Mouse (Mus musculus) MEL (cell line): ENCODE measurements around the gene Atoh8.

Source experiments
- CTCF ChIP-seq, 3 experiments: IDR thresholded peaks in 2 of 3; conservative IDR thresholded peaks in 1 of 3; 2 replicates each; pipeline ENCODE4 v1.5.1; 2011 to 2012; ENCODE audit warnings: low read length in 3 of 3, low read depth in 2 of 3, mild to moderate bottlenecking in 2 of 3, improper control_type of control experiment in 1 of 3, inconsistent platforms in 1 of 3, mixed read lengths in 1 of 3, moderate library complexity in 1 of 3; ENCODE audit not compliant: control insufficient read depth in 1 of 3, insufficient read depth in 1 of 3, poor library complexity in 1 of 3, severe bottlenecking in 1 of 3
- EP300 ChIP-seq, 2 experiments: IDR thresholded peaks; 2 replicates each; pipeline ENCODE4 v1.6.1; 2011; ENCODE audit warnings: improper control_type of control experiment in 2 of 2, low read length in 2 of 2, low read depth in 1 of 2, mild to moderate bottlenecking in 1 of 2
- HCFC1 ChIP-seq: IDR thresholded peaks from 2 replicates; pipeline ENCODE4 v1.6.1; 2012; ENCODE audit warnings: low read depth, mild to moderate bottlenecking, inconsistent platforms, low read length, improper control_type of control experiment, moderate library complexity
- MAZ ChIP-seq: IDR thresholded peaks from 2 replicates; pipeline ENCODE4 v1.6.1; 2012; ENCODE audit warnings: low read depth, mild to moderate bottlenecking, inconsistent platforms, low read length, improper control_type of control experiment
- MYC ChIP-seq: IDR thresholded peaks from 2 replicates; pipeline ENCODE4 v1.6.1; 2011; ENCODE audit warnings: low read depth, mild to moderate bottlenecking, low read length, improper control_type of control experiment, moderate library complexity
- POLR2A ChIP-seq, 2 experiments: IDR thresholded peaks; 2 replicates each; pipeline ENCODE4 v1.6.1; 2011 to 2012; ENCODE audit warnings: low read length in 2 of 2, mild to moderate bottlenecking in 2 of 2, control low read depth in 1 of 2, improper control_type of control experiment in 1 of 2, low read depth in 1 of 2, moderate library complexity in 1 of 2; ENCODE audit not compliant: control insufficient read depth in 1 of 2, insufficient read depth in 1 of 2, poor library complexity in 1 of 2
- POLR2AphosphoS2 ChIP-seq: IDR thresholded peaks from 2 replicates; pipeline ENCODE4 v1.6.1; 2011; ENCODE audit warnings: low read length, improper control_type of control experiment
- RAD21 ChIP-seq: IDR thresholded peaks from 2 replicates; pipeline ENCODE4 v1.6.1; 2011; ENCODE audit warnings: mild to moderate bottlenecking, low read depth, low read length, improper control_type of control experiment
- SIN3A ChIP-seq: IDR thresholded peaks from 2 replicates; pipeline ENCODE4 v1.6.1; 2012; ENCODE audit warnings: low read length, improper control_type of control experiment, inconsistent platforms
- SMC3 ChIP-seq: IDR thresholded peaks from 2 replicates; pipeline ENCODE4 v1.6.1; 2011; ENCODE audit warnings: low read depth, low read length, improper control_type of control experiment
- TAL1 ChIP-seq: IDR thresholded peaks from 2 replicates; pipeline ENCODE4 v1.6.1; 2012; ENCODE audit warnings: mild to moderate bottlenecking, inconsistent platforms, low read length, moderate library complexity, mixed read lengths
- UBTF ChIP-seq: IDR thresholded peaks from 2 replicates; pipeline ENCODE4 v1.6.1; 2012; ENCODE audit warnings: low read depth, mild to moderate bottlenecking, inconsistent platforms, low read length, improper control_type of control experiment, moderate library complexity, borderline replicate concordance; ENCODE audit not compliant: insufficient read depth
- ZNF384 ChIP-seq: IDR thresholded peaks from 2 replicates; pipeline ENCODE4 v1.6.1; 2012; ENCODE audit warnings: low read depth, mild to moderate bottlenecking, inconsistent platforms, low read length, improper control_type of control experiment

- no peak for TF ChIP-seq UBTF
- TF ChIP-seq CTCF (IDR thresholded peaks at IDR 0.05 in 2 of 3, conservative IDR thresholded peaks at IDR 0.05 in 1 of 3; ENCODE audit: control insufficient read depth in 1 of 3, insufficient read depth in 1 of 3, low read depth in 2 of 3, low read length in 3 of 3, poor library complexity in 1 of 3, severe bottlenecking in 1 of 3), result no peak
- TF ChIP-seq TAL1, result no peak
- TF ChIP-seq MYC, result no peak
- no peak for TF ChIP-seq RAD21
- TF ChIP-seq SMC3, result no peak
- no peak for TF ChIP-seq HCFC1
- no peak for TF ChIP-seq ZNF384
- no peak for TF ChIP-seq EP300 (IDR thresholded peaks at IDR 0.05; ENCODE audit: low read depth in 1 of 2, low read length in 2 of 2)
- TF ChIP-seq SIN3A, result no peak
- TF ChIP-seq POLR2A (IDR thresholded peaks at IDR 0.05; ENCODE audit: control insufficient read depth in 1 of 2, insufficient read depth in 1 of 2, low read depth in 1 of 2, low read length in 2 of 2, poor library complexity in 1 of 2), result no peak
- TF ChIP-seq POLR2AphosphoS2, result no peak
- no peak for TF ChIP-seq MAZ
Observed at GRCm38 (mm10) chr6:72210823-72211222, 24.6 kb downstream of the Atoh8 start.
